In genomic region chr3:127123376-127123775, GRCm38 (mm10) we compare ENCODE assay signal across 8 mouse cellular contexts.
DNase-seq lines count a peak whose midpoint lies in the region; ATAC-seq lines count a peak whose summit lies in the region.

No protein-coding gene starts in this region.

- H3K4me1 ChIP-seq in heart, embryonic 15.5 days (replicated peaks): peaks cover 11% of the 10 kb centered on the region
- H3K4me1 ChIP-seq in limb, embryonic 10.5 days: peaks cover 28% of the 10 kb centered on the region

- no peak for ATAC-seq in heart, embryonic 15.5 days (replicated peaks; ENCODE audit: insufficient number of reproducible peaks, insufficient read depth, low FRiP score, low read depth)
- no peak for ATAC-seq in CD4-positive, CD25-positive, alpha-beta regulatory T cell, adult 4 months

- H3K36me3 ChIP-seq in heart, embryonic 15.5 days: no peaks in the 10 kb centered on the region
- H3K36me3 ChIP-seq in limb, embryonic 10.5 days: no peaks in the 10 kb centered on the region

- H3K4me2 ChIP-seq in heart, embryonic 15.5 days: peak overlapping the region; percentile 62

- H3K27ac ChIP-seq in heart, embryonic 15.5 days: peak overlapping the region; percentile 93
- H3K27ac ChIP-seq in limb, embryonic 10.5 days: 0 out of 2 replicates have a peak overlapping the region, but pooled peaks have one; percentile 53

- DNase-seq in ovary, postnatal 36 days (ENCODE audit: low spot score): peak; percentile 14
- no peak for DNase-seq in ovary, adult 18-20 months (ENCODE audit: low spot score)
- no peak for DNase-seq in limb, embryonic 10.5 days (ENCODE audit: low spot score)
- peak; percentile 79 for DNase-seq in yolk sac, embryonic 10.5 days (ENCODE audit: low spot score)
- no peak for DNase-seq in cerebellum, adult 9-11 months
- DNase-seq in urinary bladder, postnatal 4 days (ENCODE audit: low spot score in 2 of 2): no peak

- no peaks in the 10 kb centered on the region for H3K9me3 ChIP-seq in heart, embryonic 15.5 days (replicated peaks)
- H3K9me3 ChIP-seq in limb, embryonic 10.5 days (replicated peaks): no peaks in the 10 kb centered on the region

- peak overlapping the region; percentile 41 for H3K4me3 ChIP-seq in heart, embryonic 15.5 days
- H3K4me3 ChIP-seq in limb, embryonic 10.5 days: no peak overlapping the region

- no peaks in the 10 kb centered on the region for H3K27me3 ChIP-seq in heart, embryonic 15.5 days
- H3K27me3 ChIP-seq in limb, embryonic 10.5 days (ENCODE audit: low read depth, poor library complexity, severe bottlenecking): no peaks in the 10 kb centered on the region

- 17% methylated on average over 8 of the region's 8 CpGs for WGBS in heart, embryonic 15.5 days
- WGBS in limb, embryonic 10.5 days: 15% methylated on average over 8 of the region's 8 CpGs

- H3K9ac ChIP-seq in heart, embryonic 15.5 days: peak overlapping the region; percentile 22

Comparison
In these comparisons a context has a peak if more than half of its experiments do, and no peak if none do; other contexts are left out.
1. DNase-seq: peak in ovary, postnatal 36 days (single experiment) and yolk sac, embryonic 10.5 days (single experiment); none in ovary, adult 18-20 months (single experiment), limb, embryonic 10.5 days (single experiment), cerebellum, adult 9-11 months (single experiment) and urinary bladder, postnatal 4 days (0 of 2).